Mouse (Mus musculus): ENCODE measurements at regions not wholly inside any gene's neighbourhood (a gene's known extent, or its start where the extent isn't known, plus 50 kb on each side); places are given as distances from the start of the nearest gene placed in this dataset.
A peak's percentile ranks its signal among the peaks of the same experiment; 100 is the strongest.

- DNase-seq = no peak
Observed at GRCm38 (mm10) chr6:112152535-112153364, 120.8 kb upstream of the Lmcd1 start.

- no peak for DNase-seq
Observed at GRCm38 (mm10) chr6:112167487-112167886, 106.1 kb upstream of the Lmcd1 start.

- DNase-seq = no peak
Observed at GRCm38 (mm10) chr6:112176344-112176743, 97.2 kb upstream of the Lmcd1 start.

- DNase-seq = no peak
Observed at GRCm38 (mm10) chr6:112187636-112188035, 85.9 kb upstream of the Lmcd1 start.

- DNase-seq = peak; percentile 41
Observed at GRCm38 (mm10) chr6:112191032-112191431, 82.5 kb upstream of the Lmcd1 start.

- DNase-seq = peak; percentile 71
Observed at GRCm38 (mm10) chr6:112197445-112197844, 76.1 kb upstream of the Lmcd1 start.

GRCm38 (mm10) chr6:112199241-112199640 lies 74.3 kb upstream of the Lmcd1 start:
- no peak for DNase-seq

GRCm38 (mm10) chr6:112202120-112202519 lies 71.4 kb upstream of the Lmcd1 start:
- no peak for DNase-seq

GRCm38 (mm10) chr6:112203321-112203720 lies 70.2 kb upstream of the Lmcd1 start:
- DNase-seq = no peak

- no peak for DNase-seq
Observed at GRCm38 (mm10) chr6:112204956-112205355, 68.6 kb upstream of the Lmcd1 start.

GRCm38 (mm10) chr6:112205420-112205995 lies 68.0 kb upstream of the Lmcd1 start:
- DNase-seq = no peak

- DNase-seq = no peak
Observed at GRCm38 (mm10) chr6:112207229-112207628, 66.3 kb upstream of the Lmcd1 start.

GRCm38 (mm10) chr6:112210238-112210950 lies 63.2 kb upstream of the Lmcd1 start:
- peak; percentile 47 for DNase-seq

- no peak for DNase-seq
Observed at GRCm38 (mm10) chr6:112216868-112217267, 56.7 kb upstream of the Lmcd1 start.

GRCm38 (mm10) chr6:112218248-112218647 lies 55.3 kb upstream of the Lmcd1 start:
- no peak for DNase-seq

- DNase-seq = no peak
Observed at GRCm38 (mm10) chr6:112219641-112220040, 53.9 kb upstream of the Lmcd1 start.

- no peak for DNase-seq
Observed at GRCm38 (mm10) chr6:112220149-112220548, 53.4 kb upstream of the Lmcd1 start.

GRCm38 (mm10) chr6:112221373-112221772 lies 52.2 kb upstream of the Lmcd1 start:
- no peak for DNase-seq

GRCm38 (mm10) chr6:112223325-112223724 lies 50.2 kb upstream of the Lmcd1 start:
- no peak for DNase-seq
